Mouse (Mus musculus): ENCODE measurements around the gene Gm13287. TPM values are rescaled to one million over a fixed set of nuclear protein-coding genes. Genes with fewer than 3 reads are reported as not detected.
"Not testable (repeated sequence)": the region's sequence is repeated elsewhere in the genome, so short reads cannot be mapped to it uniquely, and the experiment has no call there.

Gm13287 gene
- polyA plus RNA-seq, 1 experiment: 0.42 TPM

- not testable (repeated sequence) for H3K4me3 ChIP-seq (ENCODE audit: insufficient read depth, poor library complexity, severe bottlenecking); H3K79me2 ChIP-seq (ENCODE audit: control insufficient read depth, insufficient read depth); H3K36me3 ChIP-seq (ENCODE audit: control insufficient read depth, insufficient read depth); H3K79me3 ChIP-seq (ENCODE audit: low read depth); H3K27me3 ChIP-seq (ENCODE audit: control insufficient read depth, insufficient read depth, insufficient read length); H3ac ChIP-seq (ENCODE audit: control insufficient read depth, insufficient read length, low read depth)
These were observed 26.4 kb upstream of the Gm13287 start, which contains the start of gene Gm13289 for GRCm38 (mm10) chr4:88776622-88777021. Gene Gm13289 (plus strand): TSS chr4:88776922.

GRCm38 (mm10) chr4:88779550-88779949 is 23.5 kb upstream of the Gm13287 start, which contains the start of gene Gm13272:
Gene Gm13272 (plus strand): TSS chr4:88779850.
- H3K79me2 ChIP-seq (ENCODE audit: control insufficient read depth, insufficient read depth); H3K36me3 ChIP-seq (ENCODE audit: control insufficient read depth, insufficient read depth); H3K4me3 ChIP-seq (ENCODE audit: insufficient read depth, poor library complexity, severe bottlenecking); H3K27me3 ChIP-seq (ENCODE audit: control insufficient read depth, insufficient read depth, insufficient read length); H3K79me3 ChIP-seq (ENCODE audit: low read depth); H3ac ChIP-seq (ENCODE audit: control insufficient read depth, insufficient read length, low read depth): not testable (repeated sequence)

GRCm38 (mm10) chr4:88780320-88780719 is 22.7 kb upstream of the Gm13287 start:
- H3K4me3 ChIP-seq (ENCODE audit: insufficient read depth, poor library complexity, severe bottlenecking); H3K36me3 ChIP-seq (ENCODE audit: control insufficient read depth, insufficient read depth); H3K27me3 ChIP-seq (ENCODE audit: control insufficient read depth, insufficient read depth, insufficient read length); H3K79me3 ChIP-seq (ENCODE audit: low read depth); H3ac ChIP-seq (ENCODE audit: control insufficient read depth, insufficient read length, low read depth); H3K79me2 ChIP-seq (ENCODE audit: control insufficient read depth, insufficient read depth): not testable (repeated sequence)

- H3K79me2 ChIP-seq (ENCODE audit: control insufficient read depth, insufficient read depth); H3K27me3 ChIP-seq (ENCODE audit: control insufficient read depth, insufficient read depth, insufficient read length); H3K36me3 ChIP-seq (ENCODE audit: control insufficient read depth, insufficient read depth); H3K79me3 ChIP-seq (ENCODE audit: low read depth); H3ac ChIP-seq (ENCODE audit: control insufficient read depth, insufficient read length, low read depth); H3K4me3 ChIP-seq (ENCODE audit: insufficient read depth, poor library complexity, severe bottlenecking): not testable (repeated sequence)
These were observed 21.2 kb upstream of the Gm13287 start, which contains the start of gene Ifnz for GRCm38 (mm10) chr4:88781831-88782230. Gene Ifnz (plus strand): TSS chr4:88782131.

- not testable (repeated sequence) for H3K4me3 ChIP-seq (ENCODE audit: insufficient read depth, poor library complexity, severe bottlenecking); H3ac ChIP-seq (ENCODE audit: control insufficient read depth, insufficient read length, low read depth)
These were observed 20.7 kb upstream of the Gm13287 start for GRCm38 (mm10) chr4:88782335-88782734.

GRCm38 (mm10) chr4:88785409-88785808 is 17.6 kb upstream of the Gm13287 start, which contains the start of gene Gm13276:
Gene Gm13276 (plus strand): TSS chr4:88785709.
- not testable (repeated sequence) for H3K36me3 ChIP-seq (ENCODE audit: control insufficient read depth, insufficient read depth); H3ac ChIP-seq (ENCODE audit: control insufficient read depth, insufficient read length, low read depth); H3K27me3 ChIP-seq (ENCODE audit: control insufficient read depth, insufficient read depth, insufficient read length); H3K79me2 ChIP-seq (ENCODE audit: control insufficient read depth, insufficient read depth); H3K79me3 ChIP-seq (ENCODE audit: low read depth); H3K4me3 ChIP-seq (ENCODE audit: insufficient read depth, poor library complexity, severe bottlenecking)

More at GRCm38 (mm10) chr4:88782335-88782734, 20.7 kb upstream of the Gm13287 start:
- H3K79me3 ChIP-seq (ENCODE audit: low read depth); H3K79me2 ChIP-seq (ENCODE audit: control insufficient read depth, insufficient read depth); H3K36me3 ChIP-seq (ENCODE audit: control insufficient read depth, insufficient read depth); H3K27me3 ChIP-seq (ENCODE audit: control insufficient read depth, insufficient read depth, insufficient read length): not testable (repeated sequence)

GRCm38 (mm10) chr4:88788402-88788801 is 14.7 kb upstream of the Gm13287 start, which contains the start of gene Gm13277:
Gene Gm13277 (plus strand): TSS chr4:88788632.
- not testable (repeated sequence) for H3K36me3 ChIP-seq (ENCODE audit: control insufficient read depth, insufficient read depth); H3K4me3 ChIP-seq (ENCODE audit: insufficient read depth, poor library complexity, severe bottlenecking); H3K79me2 ChIP-seq (ENCODE audit: control insufficient read depth, insufficient read depth); H3ac ChIP-seq (ENCODE audit: control insufficient read depth, insufficient read length, low read depth); H3K27me3 ChIP-seq (ENCODE audit: control insufficient read depth, insufficient read depth, insufficient read length); H3K79me3 ChIP-seq (ENCODE audit: low read depth)

- H3K79me3 ChIP-seq (ENCODE audit: low read depth); H3K79me2 ChIP-seq (ENCODE audit: control insufficient read depth, insufficient read depth); H3K27me3 ChIP-seq (ENCODE audit: control insufficient read depth, insufficient read depth, insufficient read length); H3ac ChIP-seq (ENCODE audit: control insufficient read depth, insufficient read length, low read depth); H3K36me3 ChIP-seq (ENCODE audit: control insufficient read depth, insufficient read depth); H3K4me3 ChIP-seq (ENCODE audit: insufficient read depth, poor library complexity, severe bottlenecking): not testable (repeated sequence)
These were observed 11.8 kb upstream of the Gm13287 start, which contains the start of gene Gm13278 for GRCm38 (mm10) chr4:88791250-88791649. Gene Gm13278 (plus strand): TSS chr4:88791550.

GRCm38 (mm10) chr4:88793936-88794675 is 8.9 kb upstream of the Gm13287 start, which contains the start of gene Gm13275:
Gene Gm13275 (plus strand): TSS chr4:88794487.
- not testable (repeated sequence) for H3K36me3 ChIP-seq (ENCODE audit: control insufficient read depth, insufficient read depth); H3K79me2 ChIP-seq (ENCODE audit: control insufficient read depth, insufficient read depth)

GRCm38 (mm10) chr4:88797097-88797496 is 6.0 kb upstream of the Gm13287 start, which contains the start of gene Gm13279:
Gene Gm13279 (plus strand): TSS chr4:88797397.
- H3K79me2 ChIP-seq (ENCODE audit: control insufficient read depth, insufficient read depth); H3ac ChIP-seq (ENCODE audit: control insufficient read depth, insufficient read length, low read depth); H3K36me3 ChIP-seq (ENCODE audit: control insufficient read depth, insufficient read depth); H3K4me3 ChIP-seq (ENCODE audit: insufficient read depth, poor library complexity, severe bottlenecking); H3K27me3 ChIP-seq (ENCODE audit: control insufficient read depth, insufficient read depth, insufficient read length); H3K79me3 ChIP-seq (ENCODE audit: low read depth): not testable (repeated sequence)

More at GRCm38 (mm10) chr4:88793936-88794675, 8.9 kb upstream of the Gm13287 start, which contains the start of gene Gm13275:
- H3K4me3 ChIP-seq (ENCODE audit: insufficient read depth, poor library complexity, severe bottlenecking); H3K27me3 ChIP-seq (ENCODE audit: control insufficient read depth, insufficient read depth, insufficient read length); H3ac ChIP-seq (ENCODE audit: control insufficient read depth, insufficient read length, low read depth); H3K79me3 ChIP-seq (ENCODE audit: low read depth): not testable (repeated sequence)

GRCm38 (mm10) chr4:88799365-88799764 is 3.7 kb upstream of the Gm13287 start, which contains the start of gene Gm13285:
Gene Gm13285 (plus strand): TSS chr4:88799665.
- not testable (repeated sequence) for H3ac ChIP-seq (ENCODE audit: control insufficient read depth, insufficient read length, low read depth); H3K27me3 ChIP-seq (ENCODE audit: control insufficient read depth, insufficient read depth, insufficient read length); H3K79me2 ChIP-seq (ENCODE audit: control insufficient read depth, insufficient read depth); H3K4me3 ChIP-seq (ENCODE audit: insufficient read depth, poor library complexity, severe bottlenecking); H3K36me3 ChIP-seq (ENCODE audit: control insufficient read depth, insufficient read depth); H3K79me3 ChIP-seq (ENCODE audit: low read depth)

Data from C2C12 (cell line).